Mouse (Mus musculus) kidney, postnatal 25 days (tissue): ENCODE results near the gene Zfp422.

Experiments
- DNase-seq, 2 experiments: peaks; one replicate each; pipeline ENCODE4 v3.0.0; 2021; ENCODE audit warnings: mixed read lengths in 2 of 2

Gene Zfp422

DNA sequence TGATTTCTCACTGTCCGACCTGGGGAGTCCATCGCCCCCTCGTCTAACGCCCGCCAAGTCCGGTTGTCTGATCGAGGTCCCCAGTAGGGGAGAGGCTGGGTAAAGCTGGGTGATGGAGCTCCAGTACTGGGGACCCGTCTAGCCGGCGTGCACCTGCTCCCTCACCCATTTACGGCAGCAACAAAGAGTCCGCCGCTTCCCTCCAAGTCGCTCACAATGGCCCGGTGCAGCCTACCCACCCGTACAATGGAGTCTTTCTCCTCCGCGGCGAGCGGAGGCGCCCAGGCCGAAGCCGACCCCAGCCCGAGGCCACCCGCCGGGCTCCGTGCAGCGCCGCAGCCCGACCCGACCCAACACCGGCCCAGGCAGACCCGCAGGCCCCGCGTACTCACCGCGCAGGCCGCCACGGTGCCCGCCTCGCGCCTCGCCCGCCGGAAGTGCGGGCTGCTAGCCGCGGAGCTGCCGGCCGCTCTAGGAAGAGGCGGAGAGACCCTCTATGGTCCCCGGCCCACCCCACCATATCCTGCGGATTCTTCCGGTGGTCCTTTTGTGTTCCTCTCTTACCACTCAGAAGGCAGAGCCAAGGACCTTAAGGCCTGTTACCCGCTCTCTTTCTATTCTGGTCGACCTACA is at the start of gene Zfp422:
Zfp422 (minus strand) TSS at position 461 of the 633 bp plus-strand sequence.
- DNase-seq, result peak; percentile 60 to 81

DNA sequence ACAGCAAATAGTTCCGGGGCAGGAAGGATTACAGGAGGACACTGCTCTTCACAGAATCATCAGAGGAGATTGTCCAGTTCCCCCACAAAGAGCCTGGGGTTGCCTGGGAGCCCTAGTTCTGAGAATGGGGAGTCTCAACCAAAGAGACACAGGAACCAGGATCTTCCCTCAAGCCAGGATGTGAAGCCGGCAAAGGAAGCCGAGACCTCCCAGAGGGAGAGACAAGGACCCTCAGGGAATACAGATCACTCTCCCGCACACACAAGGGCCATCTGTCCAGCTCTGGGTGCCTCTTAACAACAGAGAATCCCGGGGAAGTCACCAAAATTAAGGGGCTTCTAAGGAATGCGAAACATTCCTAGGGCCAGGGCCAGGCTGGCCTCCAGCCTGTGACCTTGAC is 48.5 kb upstream of the Zfp422 start:
- peak in 1 of 2 experiments; percentile 20 for DNase-seq

DNA sequence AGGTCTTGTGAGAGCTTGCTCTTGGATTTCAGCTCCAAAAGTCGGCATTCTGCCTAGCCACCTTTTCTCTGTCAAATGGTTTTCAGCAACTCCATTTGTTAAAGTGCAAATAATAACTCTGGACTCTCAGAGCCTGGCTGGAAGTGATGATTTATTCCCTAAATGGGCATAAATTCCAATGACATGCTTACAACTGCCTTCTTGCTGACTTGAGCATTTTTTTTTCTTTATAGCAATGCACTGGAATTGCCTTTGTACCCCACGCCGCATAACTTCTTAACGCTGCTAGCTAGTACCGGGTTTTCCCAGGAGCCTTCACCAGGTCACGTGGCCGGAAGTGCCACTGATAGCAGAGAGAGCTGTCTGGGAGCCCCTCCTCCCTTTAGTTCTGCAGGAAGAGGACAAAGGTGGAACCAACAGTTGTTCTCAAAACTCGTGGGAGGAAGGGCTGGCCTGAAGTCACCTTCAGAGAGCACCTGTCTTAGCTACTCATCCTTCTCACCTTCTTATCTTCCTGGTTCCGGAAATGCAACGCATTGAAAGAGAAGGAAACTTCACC is 47.6 kb upstream of the Zfp422 start:
- DNase-seq, result peak; percentile 28 to 60

DNA sequence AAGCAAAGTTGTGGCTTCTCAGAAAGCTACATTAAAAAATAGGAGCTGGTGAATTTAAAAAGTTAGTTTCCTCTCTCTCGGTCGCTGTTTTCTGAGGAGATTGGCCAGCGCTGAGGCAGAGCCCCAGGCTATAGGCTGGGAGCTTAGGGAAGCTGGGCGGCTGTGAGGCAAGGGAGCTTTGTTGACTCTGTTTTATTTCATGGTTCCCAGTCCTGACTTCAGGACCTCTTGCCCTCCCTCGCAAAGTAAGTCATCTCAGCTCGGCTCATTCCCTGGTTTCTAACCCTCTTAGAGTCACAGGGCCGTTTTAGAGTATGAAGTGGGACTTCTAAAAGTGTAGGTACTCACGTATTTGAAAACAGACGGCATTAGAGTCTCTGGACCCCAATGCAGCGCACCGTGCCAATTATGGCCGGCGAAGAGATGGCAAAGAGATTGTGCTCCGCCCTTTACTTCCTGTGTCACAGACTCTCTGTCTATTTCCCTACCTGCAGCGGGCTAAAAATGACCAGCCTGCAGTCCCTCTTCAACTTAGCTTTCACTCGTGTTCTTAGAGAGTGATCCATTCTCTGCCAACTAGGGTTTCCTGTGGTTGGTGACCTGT is 45.6 kb upstream of the Zfp422 start:
- DNase-seq, result peak in 1 of 2 experiments; percentile 40

DNA sequence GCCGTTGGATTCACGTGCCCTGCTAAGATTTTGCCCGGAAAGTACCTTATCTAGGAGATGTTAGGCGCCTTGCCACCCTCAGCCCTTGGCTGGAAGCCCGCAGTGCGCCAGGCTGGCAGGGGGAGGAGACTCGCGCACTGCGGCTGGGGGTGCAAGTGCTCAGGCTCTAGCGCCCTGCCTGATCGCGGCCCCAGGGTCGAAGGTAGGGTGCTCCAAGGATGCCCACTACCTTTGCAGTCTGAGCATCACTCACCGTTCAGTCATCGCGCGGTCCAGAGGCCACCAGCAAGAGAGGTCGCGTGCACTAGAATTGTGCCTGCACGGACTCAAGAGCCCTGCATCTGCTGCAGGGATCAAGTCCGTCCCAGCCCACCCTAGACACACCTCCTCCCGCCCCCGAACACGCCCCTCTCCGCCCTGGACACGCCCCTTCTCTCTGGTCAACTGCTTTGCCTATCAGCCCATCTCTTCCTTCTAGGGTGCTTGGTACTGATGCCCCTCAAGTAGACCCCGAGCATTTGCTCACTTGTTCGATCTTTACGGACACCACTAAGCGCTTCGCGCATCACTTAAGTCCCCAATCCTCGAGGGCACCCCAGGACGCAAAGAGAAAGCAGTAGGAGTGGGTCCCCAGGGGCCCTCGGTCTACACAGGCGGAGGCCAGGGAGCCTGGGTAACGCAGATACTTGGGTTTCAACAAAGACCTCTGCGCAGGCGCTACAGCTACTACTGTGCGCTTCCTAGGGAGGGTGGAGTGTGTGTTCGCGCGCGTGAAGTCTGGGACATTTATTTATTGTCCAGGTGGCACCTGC is 44.9 kb upstream of the Zfp422 start, which contains the start of gene Rassf4:
Rassf4 (minus strand) TSS at position 482 of the 812 bp plus-strand sequence.
- peak; percentile 78 to 82 for DNase-seq

DNA sequence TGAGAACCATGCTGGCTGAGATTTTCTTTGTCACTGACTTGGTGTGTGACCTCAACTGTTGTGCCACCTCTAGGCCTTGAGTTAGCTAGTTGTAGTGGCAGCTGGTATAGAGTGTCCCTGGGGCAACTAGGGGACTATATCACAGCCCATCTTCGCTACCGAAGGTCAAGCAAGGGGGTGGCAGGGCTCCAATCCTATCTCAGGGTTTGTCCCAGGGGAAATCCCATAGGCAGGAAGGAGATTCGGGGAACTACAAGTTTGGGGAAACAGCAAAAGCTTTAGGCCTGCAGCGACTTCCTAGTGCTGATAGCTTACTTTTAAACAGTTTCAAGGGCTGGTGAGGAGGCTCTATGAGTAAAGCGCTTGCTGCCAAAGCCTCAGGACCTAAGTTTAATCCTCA is 43.5 kb upstream of the Zfp422 start:
- DNase-seq, result peak in 1 of 2 experiments; percentile 23

DNA sequence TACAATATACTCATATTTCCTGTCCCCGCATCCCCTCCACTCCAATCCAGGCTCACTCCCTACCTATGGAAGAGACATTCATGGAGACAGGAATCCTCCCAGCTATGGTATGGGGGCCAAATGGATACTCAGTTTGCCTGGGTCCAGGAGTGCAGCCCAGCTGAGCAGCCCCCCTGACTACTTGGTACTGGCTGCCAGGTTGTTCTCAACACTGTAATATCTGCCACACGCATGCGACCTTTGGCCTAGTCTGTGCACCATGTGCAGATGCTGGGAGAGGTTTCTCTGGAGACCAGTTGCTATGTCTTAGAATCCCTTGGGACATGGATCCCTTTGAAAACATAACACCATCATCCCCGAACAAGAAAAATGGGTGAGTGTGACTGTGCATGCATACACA is 43.0 kb upstream of the Zfp422 start:
- peak in 1 of 2 experiments; percentile 20 for DNase-seq

DNA sequence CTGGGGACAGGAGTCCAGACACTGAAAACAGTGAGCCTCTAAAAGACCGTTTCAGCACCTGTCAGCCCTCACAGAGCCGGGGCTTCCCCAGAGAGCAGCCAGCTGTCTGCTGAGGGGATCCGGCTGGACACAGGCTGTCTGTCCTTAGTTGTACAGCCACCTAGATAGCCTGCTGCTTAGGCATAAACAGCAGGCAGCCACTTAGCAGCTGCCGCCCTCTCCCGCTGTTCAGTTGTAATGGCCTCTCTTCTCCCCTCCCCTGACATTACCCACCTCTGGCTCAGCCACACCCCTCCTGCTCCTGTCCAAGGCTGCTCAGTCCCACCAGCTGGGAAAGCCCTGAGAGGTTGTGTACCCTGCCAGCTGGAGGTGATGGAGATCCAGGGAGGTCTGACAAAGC is 42.2 kb upstream of the Zfp422 start:
- DNase-seq, result peak in 1 of 2 experiments; percentile 28

DNA sequence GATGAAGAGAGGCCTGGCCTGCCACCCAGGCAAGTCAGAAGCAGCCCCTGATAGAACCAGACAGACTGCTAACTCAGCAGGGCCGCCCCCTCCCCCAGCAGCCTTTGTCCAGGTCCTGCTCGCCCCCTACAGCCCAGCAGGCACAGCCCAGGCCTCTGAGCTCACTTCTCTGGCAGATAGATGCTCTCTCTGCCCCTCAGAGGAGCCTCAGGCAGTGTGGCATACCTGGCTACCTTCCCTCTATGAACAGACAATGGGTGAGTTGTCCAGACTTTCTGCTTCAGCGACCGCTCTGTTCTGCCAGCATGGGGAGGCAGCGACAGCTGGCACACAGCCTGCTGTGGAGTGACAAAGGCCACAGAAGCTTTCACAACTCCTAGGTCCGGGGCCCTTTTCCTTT is 41.3 kb upstream of the Zfp422 start:
- DNase-seq, result peak; percentile 47 to 60

DNA sequence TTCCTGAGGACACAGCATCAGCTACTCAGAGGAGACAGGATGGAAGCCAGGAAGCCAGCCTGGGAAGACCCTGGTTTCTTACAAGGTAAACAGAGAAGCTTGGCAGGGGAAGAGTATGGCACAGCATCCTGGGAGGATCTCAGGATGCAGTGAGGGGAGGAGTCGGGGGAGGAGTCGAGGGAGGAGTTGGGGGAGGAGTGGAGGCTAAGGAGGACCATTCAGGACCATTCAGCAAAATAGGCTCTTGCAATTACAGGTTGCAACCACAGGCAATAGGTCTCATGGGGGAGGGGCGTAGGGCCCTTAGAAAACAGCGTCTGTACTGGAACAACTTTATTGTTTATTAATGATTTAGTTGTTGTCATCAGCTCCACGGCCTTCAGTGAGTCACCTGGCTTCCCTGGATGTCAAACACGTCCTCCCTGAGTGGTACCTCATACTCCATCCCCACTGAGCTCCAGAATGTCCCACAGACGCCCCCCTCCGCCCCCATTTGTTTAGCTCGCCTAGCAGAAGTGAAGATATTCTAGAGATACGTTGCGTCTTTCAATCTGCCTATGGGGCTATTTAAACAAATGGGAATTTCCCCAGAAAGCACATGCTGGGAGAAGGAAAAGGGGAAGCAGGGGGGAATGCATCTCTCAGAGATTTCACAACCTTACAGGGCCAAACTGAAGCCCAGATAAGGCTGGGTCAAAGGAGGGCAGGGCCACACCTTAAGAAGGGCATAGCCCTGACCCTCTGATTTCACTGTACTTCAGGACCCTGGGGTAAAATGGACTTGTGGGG is 40.1 kb upstream of the Zfp422 start:
- DNase-seq, result peak in 1 of 2 experiments; percentile 36

DNA sequence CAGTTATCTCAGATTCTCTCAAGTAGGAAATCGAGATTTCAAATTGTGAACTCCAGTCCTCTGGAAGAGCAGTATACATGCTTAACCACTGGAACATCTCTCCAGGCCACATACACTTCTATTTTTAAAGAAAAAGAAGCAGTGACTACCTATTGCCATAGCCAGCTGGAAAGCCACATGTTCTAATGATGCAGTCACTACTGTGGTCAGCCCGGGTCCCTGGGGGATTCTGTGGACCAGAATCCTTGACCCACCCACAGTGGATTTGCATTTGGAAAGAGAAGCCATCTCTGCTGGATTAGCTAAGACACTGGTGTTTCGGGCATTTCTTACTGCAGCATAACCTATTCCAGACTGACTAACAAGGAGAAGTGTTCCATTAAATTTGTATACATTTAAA is 38.6 kb upstream of the Zfp422 start:
- no peak for DNase-seq

DNA sequence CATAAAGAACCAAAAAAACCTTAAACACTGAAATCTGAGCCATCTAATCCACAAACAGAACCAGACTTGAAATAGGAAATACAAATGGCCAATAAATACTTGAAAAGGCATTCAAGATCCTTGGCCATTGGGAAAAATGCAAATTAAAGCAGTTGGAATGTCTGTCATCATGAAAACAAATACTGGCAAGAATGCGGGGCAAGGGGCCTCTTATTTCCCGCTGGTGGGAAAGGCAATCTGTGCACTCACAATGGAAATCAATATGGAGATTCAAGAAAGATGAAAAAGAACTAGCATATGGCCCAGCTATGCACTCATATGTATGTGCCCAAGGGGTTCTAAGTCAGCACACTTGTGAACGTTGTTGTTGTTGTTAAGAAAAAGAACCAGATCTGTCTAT is 38.1 kb upstream of the Zfp422 start:
- DNase-seq, result no peak

DNA sequence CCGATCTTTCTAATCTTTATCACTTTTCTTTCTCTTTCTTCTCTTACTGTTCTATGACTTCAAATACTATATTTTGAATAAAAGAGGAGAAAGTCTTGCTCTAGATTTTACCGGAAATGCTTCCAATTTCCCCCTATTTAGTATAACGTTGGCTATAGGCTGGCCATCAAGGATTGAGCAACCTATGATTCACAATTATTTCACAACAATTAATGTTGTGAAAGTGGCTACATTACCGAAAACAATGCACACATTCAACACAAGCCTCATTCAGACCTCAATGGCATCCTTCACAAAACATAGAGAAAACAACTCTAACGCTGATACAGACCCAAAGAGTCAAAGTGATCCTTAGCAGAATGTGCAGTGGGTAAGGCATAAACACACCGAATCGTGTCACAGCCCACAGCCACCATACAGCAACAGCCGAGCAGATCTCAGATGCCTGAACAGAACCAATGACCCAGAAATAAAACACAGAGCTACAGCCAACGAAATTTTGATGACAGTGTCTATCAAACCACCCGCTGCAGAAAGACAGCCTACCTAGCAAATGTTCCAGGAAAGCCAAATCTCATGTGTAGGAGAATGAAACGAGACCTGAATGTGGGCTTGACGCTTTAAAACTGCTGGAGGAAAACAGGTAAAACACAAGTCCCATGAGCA is 37.4 kb upstream of the Zfp422 start:
- no peak for DNase-seq

DNA sequence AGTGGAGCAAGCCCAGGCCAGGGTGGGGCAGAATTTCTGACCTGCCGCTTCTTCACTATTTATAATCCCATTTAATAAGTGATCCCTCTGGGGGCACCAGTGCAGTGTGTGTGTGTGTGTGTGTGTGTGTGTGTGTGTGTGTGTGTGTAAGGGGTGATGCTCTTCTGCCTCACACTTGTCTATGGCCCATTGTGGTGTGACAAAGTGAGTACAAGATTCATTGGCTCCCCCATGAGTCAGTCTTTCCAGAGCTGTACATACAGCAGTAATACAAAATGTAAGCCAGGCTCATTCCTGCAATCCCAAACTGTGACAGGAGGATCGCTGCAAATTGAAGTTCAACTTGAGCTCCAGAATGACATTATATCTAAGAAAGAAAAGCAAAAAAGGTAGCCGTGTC is 36.0 kb upstream of the Zfp422 start:
- DNase-seq, result no peak

DNA sequence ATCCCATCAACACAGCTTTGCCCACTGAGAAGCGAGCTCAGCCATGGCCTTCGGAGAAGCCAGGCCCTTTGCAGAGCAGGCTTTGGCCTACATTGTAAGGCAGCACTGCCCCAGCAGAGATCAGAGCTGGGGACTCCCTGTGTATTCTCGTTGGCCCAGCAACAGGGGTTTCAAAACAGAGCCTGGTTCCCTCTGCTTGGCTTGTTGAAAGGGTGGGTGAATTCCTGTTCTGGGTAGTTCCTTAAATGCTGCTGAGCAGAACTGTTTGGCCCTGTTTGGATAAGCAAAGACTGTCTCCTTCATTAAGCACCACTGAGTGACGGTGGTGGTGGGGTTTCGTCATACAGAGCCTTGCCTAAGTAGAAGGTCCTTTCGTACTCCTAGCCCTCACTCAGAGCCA is 35.2 kb upstream of the Zfp422 start:
- no peak for DNase-seq

DNA sequence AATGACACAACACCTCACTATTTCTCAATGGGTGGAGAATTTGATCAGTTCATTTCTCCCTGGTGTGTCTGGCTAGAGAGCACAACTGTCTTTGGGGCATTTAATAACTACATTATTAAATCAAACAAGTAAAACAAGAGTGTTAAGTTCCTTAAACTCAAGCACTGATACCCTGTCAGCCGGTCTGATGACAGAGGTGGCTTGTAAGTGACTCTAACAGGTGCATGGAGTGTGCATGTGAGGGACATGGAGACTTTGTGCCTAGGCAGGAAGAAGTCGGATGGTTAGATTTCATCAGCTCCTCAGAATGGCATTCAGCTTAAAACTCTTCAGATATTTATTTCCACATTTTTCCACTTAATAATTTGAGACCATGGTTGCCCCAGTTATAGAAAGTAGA is 34.6 kb upstream of the Zfp422 start:
- DNase-seq, result no peak

DNA sequence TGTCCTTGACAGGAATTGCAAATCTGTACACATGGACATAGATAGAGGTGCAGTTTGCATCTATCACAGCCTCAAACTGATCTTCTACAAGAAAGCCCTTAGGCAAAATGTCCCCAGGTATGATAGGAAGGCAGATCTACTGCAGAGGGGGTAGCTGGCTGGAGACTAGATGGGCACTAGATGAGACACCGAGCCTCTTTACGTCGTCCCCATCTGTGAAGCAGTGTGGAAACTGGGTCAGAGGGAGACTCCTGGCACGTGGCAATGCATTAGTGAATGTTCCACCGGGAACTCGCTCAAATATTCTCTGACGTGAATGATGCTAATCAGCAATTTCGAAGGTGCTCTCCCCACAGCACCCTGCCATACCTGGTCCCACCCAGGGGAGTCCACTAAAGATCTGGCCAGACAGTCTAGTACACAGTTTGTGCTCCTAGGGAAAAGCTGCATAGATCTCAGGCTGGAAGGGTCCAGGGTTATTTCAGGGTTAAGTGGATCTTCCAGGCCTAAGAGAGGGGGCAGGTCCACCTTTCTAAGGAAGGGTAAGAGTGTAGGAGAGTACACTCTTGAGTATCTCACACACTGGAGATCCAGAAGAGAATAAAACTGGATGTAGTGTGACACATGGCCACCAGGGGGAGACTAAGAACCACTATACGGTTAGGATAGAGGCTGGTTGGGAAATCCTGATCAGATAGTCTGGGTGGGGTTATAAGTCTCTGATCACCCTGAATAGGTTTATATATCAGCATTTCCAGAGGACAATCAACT is 25.1 kb upstream of the Zfp422 start:
- DNase-seq, result peak in 1 of 2 experiments; percentile 83

DNA sequence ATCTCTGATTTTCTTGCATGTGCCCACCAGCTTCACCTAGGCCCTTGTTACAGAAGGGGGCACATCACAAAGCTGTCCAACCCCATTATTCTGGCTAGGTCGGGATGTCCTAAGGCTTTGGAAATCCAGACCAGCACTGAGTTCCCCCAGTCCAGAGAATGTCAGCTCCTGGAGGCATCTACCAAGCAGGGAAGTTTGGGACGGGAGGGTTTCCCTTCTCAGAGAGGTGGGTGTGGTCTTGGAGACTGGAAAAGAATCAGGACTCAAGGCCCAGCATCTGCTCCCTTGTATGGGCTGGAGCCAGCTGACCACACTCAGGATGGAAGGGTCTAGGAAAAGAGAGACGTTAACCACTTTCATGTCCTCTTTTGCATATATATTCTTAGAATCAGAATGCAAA is 24.4 kb upstream of the Zfp422 start:
- DNase-seq, result no peak

DNA sequence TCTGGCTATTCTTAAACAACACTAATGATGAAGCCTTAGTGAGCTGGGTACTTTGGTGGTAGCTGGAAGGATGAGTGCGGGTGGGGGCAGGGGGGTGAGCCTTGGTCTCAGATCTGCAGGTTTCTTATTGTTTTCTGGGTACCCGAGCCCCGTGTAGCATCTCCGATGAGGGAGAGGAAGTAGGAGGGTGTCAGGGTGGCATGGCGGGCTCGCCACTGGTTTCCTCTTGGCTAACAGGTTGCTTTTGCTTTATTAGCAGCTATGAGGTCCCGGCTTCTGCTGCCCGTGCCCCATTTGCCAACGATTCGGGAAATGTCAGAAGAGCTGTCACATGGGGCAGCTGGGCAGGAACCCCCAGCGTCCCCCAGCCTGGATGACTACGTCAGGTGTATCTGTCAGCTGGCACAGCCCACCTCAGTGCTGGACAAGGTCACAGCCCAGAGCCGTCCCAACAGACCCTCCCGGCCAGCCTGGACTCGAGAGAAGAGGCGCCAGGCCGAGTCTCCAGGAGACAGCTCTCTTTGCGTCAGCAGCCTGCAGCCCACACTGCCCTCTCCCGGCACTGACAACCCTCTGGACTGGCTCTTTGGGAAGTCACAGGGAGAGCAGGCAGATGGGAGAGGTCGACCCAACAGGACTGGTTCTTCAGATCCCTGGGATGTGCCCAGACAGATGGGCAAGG is 22.8 kb upstream of the Zfp422 start:
- DNase-seq, result peak; percentile 71 to 83

DNA sequence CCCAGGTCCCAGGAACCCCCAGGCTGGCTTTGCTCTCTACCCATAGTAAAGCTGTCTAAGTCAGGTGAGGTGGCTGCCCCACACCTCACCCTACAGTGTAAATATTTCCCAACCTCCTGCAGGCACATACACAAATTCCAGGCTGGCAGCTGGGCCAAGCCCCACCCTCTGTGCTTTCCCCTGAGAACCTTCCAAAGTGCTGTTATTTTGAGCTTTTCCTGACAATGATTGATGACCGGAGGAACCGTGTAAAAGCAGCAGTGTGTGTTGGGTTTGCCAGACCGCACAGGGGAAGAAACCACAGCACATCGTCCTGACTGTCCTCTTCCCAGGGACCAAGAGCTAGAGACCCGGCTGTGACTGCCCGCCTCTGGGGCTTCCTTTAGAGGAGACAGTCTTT is 21.6 kb upstream of the Zfp422 start, which contains the start of gene Depp1:
Depp1 (plus strand) TSS at position 204 of the 400 bp plus-strand sequence.
- DNase-seq, result peak; percentile 84 to 89

DNA sequence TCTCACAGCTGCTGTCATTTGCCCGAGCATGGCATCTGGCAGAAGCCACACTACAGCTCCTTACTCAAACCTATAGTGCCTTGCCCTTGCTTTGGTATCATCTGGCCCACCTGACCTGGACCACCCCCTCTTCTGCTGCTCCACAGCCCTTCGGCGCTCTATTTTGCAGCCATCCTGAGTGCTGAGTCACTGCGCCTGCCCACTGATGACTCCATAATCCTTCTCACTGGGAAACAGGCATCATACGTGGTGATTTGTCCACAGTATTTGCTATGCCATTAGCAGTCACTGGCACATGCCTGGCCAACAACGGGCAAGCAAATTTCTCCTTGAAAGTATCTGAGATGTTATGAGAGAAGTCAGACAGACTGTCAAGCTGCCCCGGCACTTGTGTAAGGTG is 21.0 kb upstream of the Zfp422 start:
- DNase-seq, result no peak
